Mouse (Mus musculus): ENCODE measurements around the gene Znrf2.

Znrf2 gene

DNA sequence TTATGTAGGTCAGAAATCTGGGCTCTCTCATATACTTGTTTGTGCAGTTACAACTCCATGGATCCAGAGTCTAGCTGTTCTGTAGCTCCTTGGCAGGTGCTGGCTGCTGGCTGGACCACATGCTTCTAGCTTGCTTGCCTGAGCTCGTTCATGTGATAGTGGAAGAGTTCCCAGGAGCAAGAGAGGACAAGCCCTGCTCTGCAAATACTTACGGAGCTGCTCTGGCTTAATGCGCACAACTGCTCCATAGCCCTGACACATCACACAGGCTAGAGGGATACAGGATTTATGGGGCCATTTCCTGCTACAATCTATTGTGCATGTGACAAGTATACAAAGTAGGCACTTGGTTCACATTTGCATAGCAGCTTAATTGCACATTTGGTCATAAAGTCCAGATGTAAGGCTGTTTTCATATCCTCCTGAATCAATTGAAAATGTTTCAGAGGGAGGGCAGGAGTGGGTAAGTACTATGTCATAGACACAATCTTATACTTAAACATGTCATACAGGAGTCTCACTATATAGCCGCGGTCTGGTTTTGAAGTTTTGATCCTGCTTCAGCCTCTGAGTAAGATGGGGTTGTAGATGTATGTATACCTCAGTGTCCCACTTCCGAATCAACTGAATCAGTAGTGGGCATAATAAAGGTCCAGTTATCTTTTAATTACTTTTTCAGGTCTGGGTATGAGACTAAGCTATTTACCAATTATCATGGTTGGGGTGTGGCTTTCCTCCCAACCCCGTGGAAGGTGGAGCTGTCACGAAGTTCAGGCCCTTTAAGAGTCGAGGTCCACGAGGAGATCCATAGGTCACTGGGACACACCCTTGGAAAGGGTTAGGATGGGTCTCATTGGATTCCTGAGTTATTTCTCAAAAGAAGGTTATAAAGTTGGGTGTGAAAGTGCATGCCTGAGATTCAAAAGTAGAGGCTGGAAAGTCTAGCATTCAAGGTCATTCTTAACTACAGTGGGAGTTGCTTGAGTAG is 89.6 kb downstream of the Znrf2 start:
- in situ Hi-C loops (cut with MboI; ENCODE audit: low sequenced_read_pairs) = no loop called here

- in situ Hi-C loops (cut with MboI; ENCODE audit: low sequenced_read_pairs) = loop anchor here (10.0 kb wide), 1 partner anchor 250 kb away; no protein-coding TSS in a partner anchor
These were observed 98.3 kb downstream of the Znrf2 start for GRCm38 (mm10) chr6:54914977-54915376.

- in situ Hi-C loops (cut with MboI; ENCODE audit: low sequenced_read_pairs) = loop anchor here (10.0 kb wide), 1 partner anchor 249 kb away; no protein-coding TSS in a partner anchor
These were observed 99.4 kb downstream of the Znrf2 start for GRCm38 (mm10) chr6:54916163-54916562.

GRCm38 (mm10) chr6:54916941-54917340 is 100.2 kb downstream of the Znrf2 start:
- in situ Hi-C loops (cut with MboI; ENCODE audit: low sequenced_read_pairs) = loop anchor here (10.0 kb wide), 1 partner anchor 248 kb away; no protein-coding TSS in a partner anchor

- in situ Hi-C loops (cut with MboI; ENCODE audit: low sequenced_read_pairs) = loop anchor here (10.0 kb wide), 1 partner anchor 247 kb away; no protein-coding TSS in a partner anchor
These were observed 100.8 kb downstream of the Znrf2 start for GRCm38 (mm10) chr6:54917523-54917922.

DNA sequence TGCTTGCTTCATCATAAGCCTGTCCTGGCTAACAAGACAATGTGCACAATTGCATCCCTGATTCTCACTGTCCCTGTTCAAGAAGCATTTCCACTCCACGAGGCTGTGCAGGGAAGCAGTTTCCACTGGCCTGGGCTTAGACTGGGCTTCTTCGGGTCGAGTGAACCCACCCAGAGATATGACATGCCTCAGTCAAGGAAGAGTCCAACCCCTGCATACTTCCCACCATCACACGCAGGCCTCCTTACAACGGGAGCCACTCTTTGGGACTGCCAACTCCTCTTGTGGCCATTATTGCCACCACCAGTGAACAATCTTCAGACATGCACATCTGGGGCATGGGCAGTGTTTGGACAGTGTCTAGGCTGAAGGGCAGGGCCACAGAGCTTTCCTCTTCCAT is 101.8 kb downstream of the Znrf2 start:
- in situ Hi-C loops (cut with MboI; ENCODE audit: low sequenced_read_pairs) = loop anchor here (10.0 kb wide), 1 partner anchor 246 kb away; no protein-coding TSS in a partner anchor

GRCm38 (mm10) chr6:54924538-54924937 is 107.8 kb downstream of the Znrf2 start:
- in situ Hi-C loops (cut with MboI; ENCODE audit: low sequenced_read_pairs) = no loop called here

GRCm38 (mm10) chr6:54925736-54926440 is 109.2 kb downstream of the Znrf2 start:
- in situ Hi-C loops (cut with MboI; ENCODE audit: low sequenced_read_pairs) = no loop called here

GRCm38 (mm10) chr6:54926899-54927298 is 110.2 kb downstream of the Znrf2 start:
- in situ Hi-C loops (cut with MboI; ENCODE audit: low sequenced_read_pairs) = no loop called here

GRCm38 (mm10) chr6:54927946-54928345 is 111.2 kb downstream of the Znrf2 start:
- in situ Hi-C loops (cut with MboI; ENCODE audit: low sequenced_read_pairs) = no loop called here

GRCm38 (mm10) chr6:54931641-54932040 is 114.9 kb downstream of the Znrf2 start:
- in situ Hi-C loops (cut with MboI; ENCODE audit: low sequenced_read_pairs) = no loop called here

DNA sequence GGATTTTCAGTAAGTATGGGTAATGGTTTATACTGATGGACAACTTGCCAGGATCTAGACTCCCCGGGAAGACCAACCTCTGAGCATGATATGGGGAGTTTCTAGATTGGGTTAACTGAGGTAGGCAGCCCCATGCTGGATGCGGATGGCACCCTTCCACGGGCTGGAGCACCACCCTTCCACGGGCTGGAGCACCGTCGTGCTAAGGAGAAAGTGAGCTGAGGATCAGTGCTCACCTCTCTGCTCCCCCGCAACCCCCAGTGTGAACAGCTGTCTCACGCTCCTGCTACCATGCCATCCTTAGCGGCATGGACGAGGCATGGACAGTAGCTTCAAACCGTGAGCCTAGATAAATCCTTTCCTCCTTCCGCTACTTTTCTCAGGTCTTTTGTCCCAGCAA is 115.8 kb downstream of the Znrf2 start:
- in situ Hi-C loops (cut with MboI; ENCODE audit: low sequenced_read_pairs) = no loop called here

- in situ Hi-C loops (cut with MboI; ENCODE audit: low sequenced_read_pairs) = no loop called here
These were observed 116.5 kb downstream of the Znrf2 start for GRCm38 (mm10) chr6:54933216-54933615.

DNA sequence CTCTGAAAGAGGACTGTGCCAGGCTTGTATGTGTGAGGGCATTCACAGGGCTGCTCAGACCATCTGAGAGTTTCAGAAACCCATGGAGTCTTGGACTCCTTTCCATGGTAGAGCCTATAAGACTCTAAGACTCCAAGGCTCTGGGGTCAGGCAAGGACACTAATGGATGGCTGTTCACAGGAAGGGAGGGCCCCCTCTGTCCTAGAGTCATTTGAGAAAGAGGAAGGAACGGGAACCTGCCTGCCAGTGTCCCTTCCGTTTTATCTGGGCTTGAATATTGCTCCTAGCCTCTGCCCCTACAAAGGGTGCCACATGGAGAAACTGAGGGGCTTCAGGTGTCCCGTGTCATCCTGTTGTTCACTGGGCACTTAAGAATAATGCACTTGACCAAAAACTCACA is 117.2 kb downstream of the Znrf2 start:
- in situ Hi-C loops (cut with MboI; ENCODE audit: low sequenced_read_pairs) = no loop called here

- in situ Hi-C loops (cut with MboI; ENCODE audit: low sequenced_read_pairs) = no loop called here
These were observed 117.6 kb downstream of the Znrf2 start for GRCm38 (mm10) chr6:54934313-54934712.

GRCm38 (mm10) chr6:54934930-54935329 is 118.2 kb downstream of the Znrf2 start:
- in situ Hi-C loops (cut with MboI; ENCODE audit: low sequenced_read_pairs) = no loop called here

DNA sequence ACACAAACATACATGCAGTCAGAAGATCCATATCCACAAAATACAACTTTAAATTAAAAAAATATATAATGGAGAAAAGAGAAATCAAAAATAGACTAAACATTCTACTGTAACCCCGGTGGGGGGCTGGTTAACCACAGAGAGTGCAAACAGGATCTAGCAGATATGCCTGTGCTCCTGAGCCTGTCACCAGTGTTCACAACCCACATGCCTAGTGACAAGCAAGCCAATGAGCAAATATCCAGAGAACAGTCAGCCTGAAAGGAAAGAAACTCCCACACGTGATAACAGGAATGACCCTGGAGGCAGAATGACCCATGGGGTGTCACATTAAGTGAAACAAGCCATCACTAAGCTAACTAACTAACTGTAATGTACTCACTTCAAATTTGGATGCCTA is 119.8 kb downstream of the Znrf2 start:
- in situ Hi-C loops (cut with MboI; ENCODE audit: low sequenced_read_pairs) = no loop called here

GRCm38 (mm10) chr6:54939631-54940030 is 122.9 kb downstream of the Znrf2 start:
- in situ Hi-C loops (cut with MboI; ENCODE audit: low sequenced_read_pairs) = no loop called here

- in situ Hi-C loops (cut with MboI; ENCODE audit: low sequenced_read_pairs) = no loop called here
These were observed 123.4 kb downstream of the Znrf2 start for GRCm38 (mm10) chr6:54940126-54940525.

DNA sequence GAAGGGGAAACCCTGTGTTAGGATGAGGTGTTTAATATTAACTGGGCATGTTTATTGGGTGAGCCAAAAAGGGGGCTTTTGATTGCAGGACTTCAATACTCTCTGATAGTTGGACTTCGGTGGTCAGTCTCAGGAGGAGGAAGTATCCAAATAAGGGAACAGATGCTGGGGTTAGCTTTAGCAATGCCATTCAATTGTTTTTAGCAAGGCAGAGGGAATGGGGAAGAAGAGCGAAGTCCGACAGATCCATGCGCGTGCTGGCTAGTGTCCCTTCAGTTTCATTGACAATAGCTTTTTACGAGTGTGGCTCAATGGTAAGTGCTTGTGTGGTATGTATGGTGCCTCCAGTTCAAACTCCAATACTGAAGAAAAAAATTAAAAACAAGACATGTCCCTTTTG is 124.4 kb downstream of the Znrf2 start:
- in situ Hi-C loops (cut with MboI; ENCODE audit: low sequenced_read_pairs) = no loop called here

Measured in CH12F3 (cell line).